Mouse (Mus musculus): ENCODE measurements around the gene Map2k7. TPM values are rescaled to one million over a fixed set of nuclear protein-coding genes. Genes with fewer than 3 reads are reported as not detected.

Map2k7 gene
- polyA plus RNA-seq, 1 experiment: 24.9 TPM

DNA sequence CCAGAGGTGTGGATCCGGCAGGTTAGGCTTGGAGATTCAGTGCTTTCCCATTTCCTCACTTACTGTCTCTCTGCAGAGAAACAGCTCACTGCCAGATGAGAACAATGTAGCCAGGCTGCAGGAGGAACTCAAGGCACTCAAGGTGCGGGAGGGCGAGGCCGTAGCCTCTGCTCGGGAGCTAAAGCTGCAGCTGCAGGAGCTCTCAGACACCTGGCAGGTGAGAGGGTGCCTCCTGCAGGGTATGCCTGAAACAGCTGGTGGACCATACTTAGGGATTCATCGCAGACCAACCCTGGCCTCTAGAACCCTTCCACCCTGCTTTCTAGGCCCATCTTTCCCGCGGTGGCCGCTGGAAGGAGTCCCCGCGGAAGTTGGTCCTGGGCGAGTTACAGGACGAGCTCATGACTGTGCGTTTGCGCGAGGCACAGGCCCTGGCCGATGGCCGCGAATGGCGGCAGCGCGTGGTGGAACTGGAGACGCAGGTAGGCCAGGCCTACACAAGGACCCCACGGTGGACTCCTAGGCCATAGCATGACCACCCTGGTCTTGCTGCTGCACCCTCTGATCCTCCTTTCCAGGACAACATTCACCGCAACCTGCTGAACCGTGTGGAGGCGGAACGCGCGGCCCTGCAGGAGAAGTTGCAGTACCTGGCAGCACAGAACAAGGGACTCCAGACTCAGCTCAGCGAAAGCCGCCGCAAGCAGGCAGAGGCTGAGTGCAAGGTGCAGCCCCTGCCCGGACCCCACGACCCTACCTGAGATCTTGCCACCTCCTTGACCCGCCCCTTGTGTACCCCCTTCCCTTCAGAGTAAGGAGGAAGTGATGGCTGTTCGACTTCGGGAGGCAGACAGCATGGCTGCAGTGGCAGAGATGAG lies 33.1 kb upstream of the Map2k7 start:
- Histone ChIP-seq H3K4me1 (ENCODE audit: control insufficient read depth, insufficient read depth, insufficient read length) (no peaks in the 10 kb centered on the region), H3K36me3 (ENCODE audit: control insufficient read depth, insufficient read depth, low read length) (peaks cover 2% of the 10 kb centered on the region; the same call in 1 of the 2 replicates), H3K27me3 (ENCODE audit: control insufficient read depth, insufficient read depth, low read length) (no peaks in the 10 kb centered on the region), H3K4me3 (ENCODE audit: extremely low read depth, insufficient read depth, insufficient read length) (no peak overlapping the region), H3K27ac (ENCODE audit: insufficient read depth, low read length) (no peak overlapping the region)
- WGBS: 78% methylated on average over 38 of the region's 38 CpGs
- no peak for DNase-seq (ENCODE audit: low read depth in 1 of 2, low spot score in 2 of 2)
- TF ChIP-seq CTCF (IDR thresholded peaks at IDR 0.05; ENCODE audit: extremely low read depth, insufficient read depth, insufficient read length, insufficient replicate concordance): no peak
- no peak for TF ChIP-seq POLR2A (IDR thresholded peaks at IDR 0.05; ENCODE audit: low read depth, low read length)

DNA sequence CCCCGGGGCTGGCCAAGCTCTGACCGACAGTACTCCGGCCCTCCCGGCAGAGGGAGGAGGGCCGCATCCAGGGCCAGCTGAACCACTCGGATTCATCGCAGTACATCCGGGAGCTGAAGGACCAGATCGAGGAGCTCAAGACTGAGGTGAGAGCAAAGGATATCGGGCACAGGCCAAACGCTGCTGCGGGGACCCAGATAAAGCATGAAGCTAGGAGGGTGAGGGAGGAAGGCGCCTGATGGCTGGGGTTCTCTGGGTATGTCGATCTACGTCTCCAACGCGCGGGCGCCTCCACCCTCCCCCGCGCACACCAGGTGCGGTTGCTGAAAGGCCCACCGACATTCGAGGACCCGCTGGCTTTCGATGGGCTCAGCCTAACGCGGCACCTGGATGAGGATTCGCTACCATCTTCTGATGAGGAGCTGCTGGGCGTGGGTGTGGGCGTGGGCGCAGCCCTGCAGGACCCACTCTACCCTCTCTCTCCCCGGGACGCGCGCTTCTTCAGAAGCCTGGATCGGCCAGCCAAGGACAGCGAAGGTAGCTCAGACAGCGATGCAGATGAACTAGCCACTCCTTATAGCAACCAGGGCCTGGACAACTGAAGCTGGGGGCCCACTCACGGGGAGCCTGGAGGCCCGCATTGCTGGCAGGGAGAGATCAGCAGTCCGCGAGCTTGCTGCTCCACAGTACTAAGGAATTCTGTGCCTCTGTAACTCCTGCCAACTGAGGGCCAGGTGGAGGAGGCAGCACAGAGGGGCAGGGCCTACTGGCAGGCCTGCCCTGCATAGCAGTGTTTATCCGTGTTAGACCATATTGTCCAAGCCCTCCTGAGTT lies 32.1 kb upstream of the Map2k7 start:
- peaks cover 2% of the 10 kb centered on the region; the same call in 1 of the 2 replicates for H3K36me3 ChIP-seq (ENCODE audit: control insufficient read depth, insufficient read depth, low read length)
- WGBS: 79% methylated on average over 44 of the region's 44 CpGs
- no peaks in the 10 kb centered on the region for H3K4me1 ChIP-seq (ENCODE audit: control insufficient read depth, insufficient read depth, insufficient read length)

DNA sequence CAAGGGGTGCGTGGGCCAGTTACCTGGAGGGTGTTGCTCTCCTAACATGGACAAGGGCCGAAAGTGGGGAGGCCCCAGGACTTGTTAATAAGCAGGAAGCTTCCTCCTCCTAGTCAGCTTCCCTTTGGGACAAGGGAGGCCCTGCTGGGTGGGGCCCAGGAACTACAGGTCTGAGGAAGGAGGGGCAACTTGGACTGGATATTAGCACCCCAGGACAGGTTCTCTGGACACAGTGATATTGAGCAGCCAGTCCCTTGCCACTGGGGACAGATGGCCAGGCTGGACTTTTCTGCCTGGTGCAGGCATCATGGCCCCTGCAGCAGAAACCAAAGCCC lies 31.6 kb upstream of the Map2k7 start:
- no peaks in the 10 kb centered on the region for H3K27me3 ChIP-seq (ENCODE audit: control insufficient read depth, insufficient read depth, low read length)
- WGBS: 91% methylated on average over 2 of the region's 2 CpGs
- no peak overlapping the region for H3K27ac ChIP-seq (ENCODE audit: insufficient read depth, low read length)
- H3K4me1 ChIP-seq (ENCODE audit: control insufficient read depth, insufficient read depth, insufficient read length): no peaks in the 10 kb centered on the region
- peaks cover 2% of the 10 kb centered on the region; the same call in 1 of the 2 replicates for H3K36me3 ChIP-seq (ENCODE audit: control insufficient read depth, insufficient read depth, low read length)
- no peak overlapping the region for H3K4me3 ChIP-seq (ENCODE audit: extremely low read depth, insufficient read depth, insufficient read length)
- TF ChIP-seq CTCF (IDR thresholded peaks at IDR 0.05; ENCODE audit: extremely low read depth, insufficient read depth, insufficient read length, insufficient replicate concordance): no peak
- no peak for TF ChIP-seq POLR2A (IDR thresholded peaks at IDR 0.05; ENCODE audit: low read depth, low read length)
- no peak for DNase-seq (ENCODE audit: low read depth in 1 of 2, low spot score in 2 of 2)

More for the DNA sequence above, 32.1 kb upstream of the Map2k7 start:
- DNase-seq (ENCODE audit: low read depth in 1 of 2, low spot score in 2 of 2): no peak
- H3K4me3 ChIP-seq (ENCODE audit: extremely low read depth, insufficient read depth, insufficient read length): no peak overlapping the region
- no peaks in the 10 kb centered on the region for H3K27me3 ChIP-seq (ENCODE audit: control insufficient read depth, insufficient read depth, low read length)
- no peak overlapping the region for H3K27ac ChIP-seq (ENCODE audit: insufficient read depth, low read length)
- TF ChIP-seq CTCF (IDR thresholded peaks at IDR 0.05; ENCODE audit: extremely low read depth, insufficient read depth, insufficient read length, insufficient replicate concordance) (no peak), POLR2A (IDR thresholded peaks at IDR 0.05; ENCODE audit: low read depth, low read length) (no peak)

DNA sequence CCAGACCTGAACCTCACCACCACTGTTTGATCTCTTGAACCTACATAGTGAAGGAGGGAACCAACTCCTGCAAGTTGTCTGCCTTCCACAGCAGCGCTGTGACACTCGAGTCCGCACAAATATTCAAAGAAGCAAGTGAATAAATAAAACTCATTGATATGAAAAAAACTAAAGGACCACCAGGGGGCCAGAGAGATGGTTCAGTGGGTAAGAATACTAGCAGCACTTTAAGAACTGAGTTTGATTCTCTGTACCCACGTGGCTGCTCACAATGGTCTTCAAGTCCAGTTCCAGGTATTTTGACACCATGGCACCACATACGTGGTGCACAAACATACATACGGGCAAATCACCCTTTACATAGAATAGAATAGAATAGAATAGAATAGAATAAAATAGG lies 27.4 kb upstream of the Map2k7 start:
- H3K36me3 ChIP-seq (ENCODE audit: control insufficient read depth, insufficient read depth, low read length): no peaks in the 10 kb centered on the region; the same call in 1 of the 2 replicates
- TF ChIP-seq CTCF (IDR thresholded peaks at IDR 0.05; ENCODE audit: extremely low read depth, insufficient read depth, insufficient read length, insufficient replicate concordance): no peak
- TF ChIP-seq POLR2A (IDR thresholded peaks at IDR 0.05; ENCODE audit: low read depth, low read length): no peak
- 80% methylated on average over 6 of the region's 6 CpGs for WGBS
- H3K27ac ChIP-seq (ENCODE audit: insufficient read depth, low read length): no peak overlapping the region
- H3K4me3 ChIP-seq (ENCODE audit: extremely low read depth, insufficient read depth, insufficient read length): no peak overlapping the region
- H3K27me3 ChIP-seq (ENCODE audit: control insufficient read depth, insufficient read depth, low read length): peaks cover 4% of the 10 kb centered on the region
- no peak for DNase-seq (ENCODE audit: low read depth in 1 of 2, low spot score in 2 of 2)
- H3K4me1 ChIP-seq (ENCODE audit: control insufficient read depth, insufficient read depth, insufficient read length): peaks cover 11% of the 10 kb centered on the region; the same call in 1 of the 2 replicates

DNA sequence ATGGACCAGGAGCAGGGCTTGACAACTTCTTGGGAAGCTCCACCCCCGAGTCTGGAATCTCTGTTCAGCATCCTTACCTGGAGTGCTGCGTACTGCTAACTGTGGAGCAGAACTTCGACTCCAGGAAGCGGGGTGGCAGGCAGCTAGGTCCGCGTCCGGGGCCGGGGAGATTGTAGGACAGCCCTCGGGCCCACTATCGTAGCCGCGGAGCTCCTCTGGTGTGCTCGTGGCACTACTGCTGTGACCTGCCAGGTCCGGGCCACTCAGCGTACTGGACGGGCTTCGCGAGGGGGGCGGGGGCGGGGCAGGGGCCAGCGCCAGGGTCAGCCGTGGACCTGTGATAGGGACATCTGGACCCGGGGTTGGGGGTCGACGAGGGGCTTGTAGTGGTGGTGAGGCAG lies 25.7 kb upstream of the Map2k7 start:
- WGBS: 1% methylated on average over 25 of the region's 25 CpGs
- Histone ChIP-seq H3K27ac (ENCODE audit: insufficient read depth, low read length) (no peak overlapping the region), H3K27me3 (ENCODE audit: control insufficient read depth, insufficient read depth, low read length) (peaks cover 13% of the 10 kb centered on the region), H3K4me3 (ENCODE audit: extremely low read depth, insufficient read depth, insufficient read length) (peak overlapping the region; percentile 45; the same call in 1 of the 2 replicates), H3K36me3 (ENCODE audit: control insufficient read depth, insufficient read depth, low read length) (no peaks in the 10 kb centered on the region), H3K4me1 (ENCODE audit: control insufficient read depth, insufficient read depth, insufficient read length) (peaks cover 14% of the 10 kb centered on the region)
- TF ChIP-seq POLR2A (IDR thresholded peaks at IDR 0.05; ENCODE audit: low read depth, low read length) (no peak), CTCF (IDR thresholded peaks at IDR 0.05; ENCODE audit: extremely low read depth, insufficient read depth, insufficient read length, insufficient replicate concordance) (no peak)
- no peak for DNase-seq (ENCODE audit: low read depth in 1 of 2, low spot score in 2 of 2)

DNA sequence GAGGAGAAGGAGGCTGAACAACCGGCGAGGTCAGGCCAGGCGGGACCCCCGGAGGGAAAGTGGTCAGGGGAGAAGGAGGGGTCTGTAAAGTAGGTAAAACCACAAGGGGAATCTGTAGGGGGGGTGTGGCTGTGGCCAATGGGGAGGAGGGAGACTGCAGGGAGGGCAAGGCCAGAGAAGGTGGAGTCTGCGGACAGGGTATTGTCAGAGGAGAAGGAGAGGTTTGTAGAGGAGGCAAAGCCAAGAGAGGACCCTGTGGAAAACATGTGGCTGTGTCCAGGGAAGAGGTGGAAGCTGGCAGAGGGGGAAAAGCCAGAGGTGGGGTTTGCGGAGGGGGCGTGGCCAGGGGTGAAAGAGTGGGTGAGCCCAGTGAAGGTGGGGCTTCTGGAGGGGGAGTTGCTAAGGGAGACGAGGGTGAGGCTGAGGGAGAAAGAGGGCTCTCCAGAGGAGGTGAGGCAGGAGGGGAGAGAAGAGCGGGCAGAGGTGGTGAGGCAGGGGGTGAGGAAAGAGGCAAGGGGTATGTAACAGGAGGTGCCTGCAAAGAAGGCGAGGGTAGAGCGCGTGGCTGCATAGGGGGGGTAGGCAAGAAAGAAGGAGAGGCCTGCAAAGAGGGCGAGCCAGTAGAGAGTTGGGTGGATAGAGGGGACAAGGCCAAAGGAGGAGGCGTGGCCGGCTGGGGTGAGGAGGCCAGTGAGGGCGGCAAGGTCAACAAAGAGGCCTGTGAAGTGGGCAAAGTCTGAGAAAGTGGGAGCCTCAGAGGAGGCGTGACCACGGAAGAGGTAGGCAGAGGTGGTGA lies 25.1 kb upstream of the Map2k7 start:
- Histone ChIP-seq H3K27me3 (ENCODE audit: control insufficient read depth, insufficient read depth, low read length) (peaks cover 13% of the 10 kb centered on the region), H3K4me1 (ENCODE audit: control insufficient read depth, insufficient read depth, insufficient read length) (peaks cover 14% of the 10 kb centered on the region), H3K4me3 (ENCODE audit: extremely low read depth, insufficient read depth, insufficient read length) (peak overlapping the region; percentile 45), H3K27ac (ENCODE audit: insufficient read depth, low read length) (peak overlapping the region; percentile 1; the same call in 1 of the 2 replicates), H3K36me3 (ENCODE audit: control insufficient read depth, insufficient read depth, low read length) (no peaks in the 10 kb centered on the region)
- no peak for TF ChIP-seq POLR2A (IDR thresholded peaks at IDR 0.05; ENCODE audit: low read depth, low read length)
- TF ChIP-seq CTCF (IDR thresholded peaks at IDR 0.05; ENCODE audit: extremely low read depth, insufficient read depth, insufficient read length, insufficient replicate concordance): no peak
- 1% methylated on average over 18 of the region's 18 CpGs for WGBS
- peak in 1 of 2 experiments; percentile 39 for DNase-seq (ENCODE audit: low read depth in 1 of 2, low spot score in 2 of 2)

All from spleen, adult 2 months (tissue).